Mouse (Mus musculus) gastrocnemius, postnatal 14 days (tissue): ENCODE results near the gene F13a1. TPM values are rescaled to one million over a fixed set of nuclear protein-coding genes. Genes with fewer than 3 reads are reported as not detected.

Experiments used
- DNase-seq: peaks from one replicate; pipeline ENCODE4 v3.0.0; 2021; ENCODE audit warnings: mixed read lengths
- intact Hi-C: fragments of 180-260 bp; cut with DNase I; formaldehyde crosslinking; loops from one replicate; pipeline ENCODE4 v1.15.1; 2025; ENCODE audit warnings: low total_unique reads
- total RNA-seq, 2 experiments: library from RNA; stranded (reverse); gene quantifications; 2 replicates each; pipeline ENCODE4 v1.2.3; 2021

Gene F13a1
- total RNA-seq, 2 experiments from 2014 or later: 16.0 to 17.2 TPM

DNA sequence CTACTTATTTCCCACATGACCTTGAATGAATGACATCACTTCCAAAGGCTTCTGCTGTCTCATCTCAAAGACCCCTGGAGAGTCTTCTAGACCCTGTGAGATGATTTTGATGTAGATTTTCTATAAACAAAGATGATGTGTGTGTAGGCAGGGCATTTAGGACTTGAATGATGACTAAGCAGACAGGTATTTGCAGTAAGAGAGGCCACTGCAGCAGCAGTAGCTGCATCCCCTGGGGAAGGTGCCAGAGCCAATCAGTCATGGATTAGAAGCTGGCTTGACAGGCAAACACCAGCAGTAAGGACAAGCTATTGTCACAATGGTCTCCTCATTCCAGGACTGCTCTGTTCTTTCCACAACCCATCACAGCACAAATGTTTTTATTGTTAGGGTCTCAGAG is 87.1 kb downstream of the F13a1 start:
- intact Hi-C loops: no loop called here
- no peak for DNase-seq

DNA sequence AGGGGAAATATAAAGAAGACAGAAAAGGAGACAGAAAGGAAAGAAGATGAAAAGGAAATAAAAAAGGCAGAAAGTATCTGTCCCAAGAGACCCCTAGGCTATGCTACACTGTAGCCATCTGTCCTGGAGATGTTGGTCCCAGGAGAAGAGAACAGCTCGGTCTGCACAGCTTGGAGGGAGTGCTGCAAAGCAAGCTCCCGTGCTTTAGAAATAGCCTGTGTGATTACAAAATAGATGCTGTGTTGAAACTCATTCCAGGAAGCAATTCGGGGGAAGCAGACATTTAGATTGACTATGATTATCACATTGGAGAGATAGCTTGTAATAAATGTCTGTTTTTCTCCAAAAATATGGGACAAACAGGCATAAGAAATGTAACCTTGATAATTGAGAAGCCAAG is 91.0 kb downstream of the F13a1 start:
- intact Hi-C loops: no loop called here
- DNase-seq: no peak

DNA sequence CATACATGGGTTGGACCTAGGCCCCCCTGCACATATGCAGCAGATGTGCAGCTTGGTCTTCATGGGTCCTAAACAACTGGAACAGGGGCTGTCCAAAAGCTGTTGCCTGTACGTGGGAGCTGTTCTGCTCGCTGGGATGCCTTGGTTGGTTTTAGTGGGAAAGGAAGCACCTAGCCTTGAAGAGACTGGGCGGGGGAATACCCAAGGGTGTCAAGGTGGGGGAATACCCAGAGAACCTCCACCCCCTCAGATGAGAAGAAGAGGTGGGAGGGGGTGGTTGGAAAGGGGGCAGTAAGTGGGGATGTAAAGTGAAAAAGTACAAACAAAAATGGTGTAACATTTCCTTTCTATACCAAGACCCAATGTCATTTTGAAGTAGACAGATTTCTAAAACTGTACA is 95.1 kb downstream of the F13a1 start:
- intact Hi-C loops: no loop called here
- no peak for DNase-seq

DNA sequence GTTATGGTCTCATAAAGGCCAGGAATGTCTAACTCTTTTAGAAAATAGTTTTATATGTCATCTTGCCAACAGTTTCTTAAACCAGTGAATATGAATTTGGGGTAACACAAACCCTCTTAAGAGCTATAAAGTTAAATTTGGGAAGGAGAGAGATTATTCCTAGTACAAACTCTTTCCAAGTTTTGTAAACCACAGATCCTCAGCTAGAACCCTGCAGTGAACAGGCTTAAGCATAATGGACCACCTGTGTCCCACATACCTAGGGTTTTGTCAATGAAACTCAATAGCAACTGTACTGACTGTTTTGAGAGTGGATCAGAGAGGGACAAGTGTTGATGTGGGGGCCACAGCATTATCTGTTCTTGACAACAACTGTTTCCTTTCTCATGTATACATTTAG is 96.4 kb downstream of the F13a1 start:
- no peak for DNase-seq
- intact Hi-C loops: no loop called here

DNA sequence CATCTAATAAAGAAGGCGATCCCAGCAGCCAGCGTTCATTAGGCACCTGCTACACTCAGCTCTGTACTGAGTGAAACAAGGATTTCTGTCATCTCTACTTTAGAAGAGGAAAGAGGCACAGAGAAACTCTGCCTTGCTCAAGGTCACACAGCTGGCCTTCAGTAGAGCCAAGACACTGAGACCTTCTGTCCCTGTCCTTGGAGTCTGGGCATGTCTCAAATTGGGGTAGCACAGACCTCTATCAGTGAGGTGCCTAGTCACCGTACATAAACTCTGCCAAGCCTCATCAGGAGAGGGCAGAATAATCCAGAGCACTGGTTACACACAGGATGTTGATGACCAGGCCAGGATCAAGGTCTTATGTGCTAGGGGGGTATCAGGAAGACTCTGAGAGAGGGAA is 108.2 kb downstream of the F13a1 start:
- DNase-seq: no peak
- intact Hi-C loops: no loop called here

- intact Hi-C loops: no loop called here
- no peak for DNase-seq
Measured at GRCm38 (mm10) chr13:36932066-36932465, 118.0 kb downstream of the F13a1 start.

GRCm38 (mm10) chr13:36919737-36920136 is 130.3 kb downstream of the F13a1 start:
- DNase-seq: no peak
- intact Hi-C loops: no loop called here

- intact Hi-C loops: no loop called here
- DNase-seq: no peak
Measured at GRCm38 (mm10) chr13:36903885-36904284, 146.2 kb downstream of the F13a1 start.

DNA sequence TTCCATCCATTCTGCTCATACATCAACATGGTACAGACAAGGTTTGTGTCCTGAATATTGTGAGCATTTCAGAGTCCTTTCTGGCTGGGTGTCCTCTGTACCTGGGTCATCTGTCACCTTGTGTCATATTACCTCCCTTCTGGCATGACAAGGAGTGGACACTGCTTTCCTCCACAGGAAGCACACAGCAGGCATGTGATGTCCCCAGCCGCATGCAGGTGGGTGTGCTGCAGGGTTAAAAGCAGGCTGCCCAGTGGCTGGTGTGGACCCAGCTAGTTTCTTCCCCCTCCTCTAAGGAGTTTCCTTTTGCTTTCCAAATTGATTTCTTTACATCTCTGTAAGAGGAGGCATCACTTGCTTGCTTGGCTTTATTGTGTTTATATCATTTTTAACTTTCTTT is 146.6 kb downstream of the F13a1 start:
- no peak for DNase-seq

DNA sequence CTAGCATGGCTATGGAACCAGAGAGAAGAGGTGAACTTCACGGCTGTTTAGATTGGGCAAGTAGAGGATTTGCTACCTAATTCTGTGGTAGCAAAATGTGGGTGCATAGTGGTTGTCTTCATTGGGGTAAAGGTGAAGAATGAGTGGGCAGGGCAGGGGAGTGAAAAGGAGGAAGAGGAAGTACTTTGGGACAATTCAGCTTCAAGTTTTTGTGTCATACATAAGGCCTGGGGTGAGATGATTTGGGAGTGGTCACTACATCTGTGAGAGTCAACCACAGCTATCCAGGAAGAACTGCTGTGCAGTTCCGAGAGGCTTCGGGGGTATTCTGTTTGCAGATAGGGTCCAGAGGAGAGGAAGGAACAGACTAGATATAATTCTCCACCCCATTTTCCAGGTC is 148.4 kb downstream of the F13a1 start:
- intact Hi-C loops: no loop called here
- DNase-seq: no peak

More for the DNA sequence above, 146.6 kb downstream of the F13a1 start:
- intact Hi-C loops: no loop called here

- DNase-seq: no peak
Measured at GRCm38 (mm10) chr13:36901016-36901415, 149.0 kb downstream of the F13a1 start.

DNA sequence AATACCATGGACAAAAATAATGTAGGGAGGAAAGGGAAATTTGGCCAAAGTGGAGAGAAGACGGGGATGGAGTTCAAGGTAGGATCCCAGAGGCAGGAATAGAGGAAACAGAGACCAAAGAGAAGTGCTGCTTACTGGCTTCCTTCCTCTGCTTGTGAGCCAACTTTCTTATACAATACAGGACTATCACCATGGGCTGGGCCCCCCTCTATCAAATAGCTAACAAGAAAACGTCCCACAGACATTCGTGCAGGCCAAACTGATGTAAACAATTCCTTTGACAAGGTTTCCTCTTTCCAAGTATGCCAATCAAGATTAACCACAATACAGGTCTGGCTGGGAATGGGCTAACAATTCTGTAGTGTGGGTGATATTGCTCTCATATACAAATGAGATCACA is 154.0 kb downstream of the F13a1 start:
- intact Hi-C loops: no loop called here
- DNase-seq: no peak

More at GRCm38 (mm10) chr13:36901016-36901415, 149.0 kb downstream of the F13a1 start:
- intact Hi-C loops: no loop called here

DNA sequence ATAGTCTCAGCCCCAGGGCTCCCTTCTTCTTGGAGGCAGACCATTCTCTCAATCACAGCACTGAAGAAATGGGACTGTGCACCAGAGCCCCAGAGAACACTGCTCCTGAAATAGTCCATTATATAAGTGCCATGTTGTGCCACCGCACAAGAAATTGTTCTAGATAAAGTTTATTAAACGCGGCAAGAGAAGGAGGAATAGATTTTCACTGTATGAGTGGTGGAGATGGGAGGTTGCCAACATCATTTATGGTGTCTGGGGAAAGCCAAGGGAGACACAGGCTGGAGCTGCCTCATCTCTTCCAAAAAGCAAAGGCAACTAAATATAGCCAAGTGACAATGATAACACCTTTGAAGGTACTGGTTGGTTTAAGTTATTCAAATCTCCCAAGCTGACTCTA is 156.3 kb downstream of the F13a1 start:
- intact Hi-C loops: no loop called here
- DNase-seq: no peak

- intact Hi-C loops: no loop called here
Measured at GRCm38 (mm10) chr13:36892216-36892615, 157.8 kb downstream of the F13a1 start.

GRCm38 (mm10) chr13:36885973-36886372 is 164.1 kb downstream of the F13a1 start:
- no peak for DNase-seq
- intact Hi-C loops: no loop called here

More at GRCm38 (mm10) chr13:36892216-36892615, 157.8 kb downstream of the F13a1 start:
- no peak for DNase-seq

DNA sequence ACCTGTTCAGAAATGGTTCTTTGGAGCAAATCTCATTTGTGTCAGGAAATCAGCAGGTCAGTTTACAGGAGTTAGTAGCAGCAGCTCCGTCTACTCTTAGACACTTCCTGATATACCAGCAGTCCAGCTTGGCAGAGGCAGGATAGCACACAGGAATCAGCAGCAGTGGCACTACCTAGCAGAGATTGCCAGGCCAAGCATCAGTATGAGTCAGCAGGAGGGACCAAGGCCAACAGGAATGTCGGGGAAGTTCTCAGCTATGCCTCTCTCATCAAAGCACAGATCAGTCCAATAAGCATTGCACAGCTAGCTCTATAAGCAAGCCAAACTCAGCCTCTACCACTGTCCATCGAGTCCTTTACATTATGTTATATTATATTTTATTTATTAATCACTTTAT is 210.9 kb downstream of the F13a1 start:
- intact Hi-C loops: no loop called here
- no peak for DNase-seq
